Mouse (Mus musculus): Measurements from ENCODE around the gene CN725425. TPM values are rescaled to one million over a fixed set of nuclear protein-coding genes. Genes with fewer than 3 reads are reported as not detected.

The CN725425 gene
- total RNA-seq, 2 experiments from 2014 or later: not detected

DNA sequence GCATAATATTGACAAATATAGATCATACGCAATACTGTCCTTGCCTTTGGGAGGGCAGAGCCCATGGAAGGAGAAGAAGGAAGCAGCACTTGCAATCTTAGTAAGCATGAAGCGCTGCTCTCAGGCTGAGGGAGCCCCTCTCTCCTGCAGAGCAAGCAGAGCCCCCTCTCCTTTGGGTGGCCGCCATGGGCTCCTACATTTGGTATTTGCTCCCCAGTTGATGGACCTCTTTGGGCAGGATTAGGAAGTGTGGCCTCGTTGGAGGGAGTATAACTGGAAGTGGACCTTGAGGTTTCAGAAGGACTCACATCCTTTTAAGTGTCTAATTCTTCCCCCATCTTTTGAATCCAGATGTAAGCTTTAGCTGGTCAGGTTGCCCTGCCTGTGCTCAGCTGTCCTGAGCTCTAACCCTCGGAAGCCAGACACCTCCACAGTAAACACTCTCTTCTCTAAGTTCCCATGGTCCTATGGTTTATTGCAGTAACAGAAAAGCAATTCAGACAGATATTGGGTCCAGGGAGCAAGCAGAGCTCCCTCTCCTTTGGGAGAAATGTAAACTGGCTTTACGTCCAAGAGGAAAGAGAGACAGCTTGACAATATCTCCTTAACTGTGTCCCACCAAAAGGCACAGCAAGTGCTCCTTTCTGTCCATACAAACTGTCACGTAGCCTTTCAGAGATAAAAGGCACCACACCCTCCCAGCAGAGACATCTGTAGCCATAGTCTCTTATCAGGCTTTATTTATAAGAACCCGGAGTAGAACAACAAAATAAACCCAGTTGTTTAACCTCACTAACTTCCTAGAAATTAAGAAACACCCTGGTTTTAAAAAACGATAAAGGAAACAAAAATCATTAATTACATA, 52.5 kb downstream of the CN725425 start:
- no peak for TF ChIP-seq CTCF (IDR thresholded peaks at IDR 0.05)
- no peak overlapping the region for H3K4me3 ChIP-seq
- no peak overlapping the region for H3K27ac ChIP-seq
- no peak for DNase-seq
- intact Hi-C loops (cut with DNase I): loop anchor here (2.0 kb wide), 1 partner anchor 39 kb away; no protein-coding TSS in a partner anchor

DNA sequence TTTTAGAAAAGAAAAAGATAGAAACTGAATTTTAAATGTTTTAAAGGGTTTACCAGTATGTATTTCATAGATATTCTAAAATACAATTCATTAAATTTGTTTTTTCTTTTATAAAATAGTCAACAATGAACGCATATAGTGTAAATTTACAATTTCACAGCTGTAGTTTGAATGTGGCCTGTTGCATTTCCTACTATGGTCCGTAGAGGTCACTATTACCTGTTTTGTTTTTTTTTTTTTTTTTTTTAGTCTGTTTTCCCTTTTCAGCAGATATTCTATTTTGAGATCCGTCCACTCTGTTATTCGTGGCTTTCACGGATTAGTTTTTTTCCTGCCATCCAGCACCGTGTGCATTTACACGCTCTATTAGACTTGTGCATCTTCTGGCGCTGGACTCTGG, 53.7 kb downstream of the CN725425 start:
- no peak for DNase-seq
- intact Hi-C loops (cut with DNase I): no loop called here
- Histone ChIP-seq H3K4me3 (no peak overlapping the region), H3K27ac (no peak overlapping the region)
- TF ChIP-seq CTCF (IDR thresholded peaks at IDR 0.05): peak; percentile 60

DNA sequence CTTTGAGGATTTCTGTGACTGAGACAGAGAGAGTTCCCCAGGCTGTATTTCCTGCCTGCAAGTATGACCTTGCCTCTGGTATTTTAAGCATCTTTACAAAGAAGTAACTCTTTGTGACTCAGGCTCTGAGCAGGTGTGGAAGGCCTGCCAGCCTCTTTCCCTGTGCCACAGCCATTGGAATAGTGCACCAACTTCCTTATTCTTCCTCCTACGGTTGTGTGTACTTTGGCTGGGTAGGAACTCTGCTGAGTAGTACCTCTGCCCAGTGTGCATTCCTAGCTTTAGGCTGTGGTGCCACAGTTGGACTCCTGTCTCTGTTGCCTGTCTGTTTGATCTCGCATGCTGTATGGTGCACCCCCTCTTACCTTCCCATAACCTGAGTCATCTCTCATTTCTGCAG, 56.0 kb downstream of the CN725425 start:
- no peak for TF ChIP-seq CTCF (IDR thresholded peaks at IDR 0.05)
- no peak for DNase-seq
- intact Hi-C loops (cut with DNase I): no loop called here
- Histone ChIP-seq H3K4me3 (no peak overlapping the region), H3K27ac (no peak overlapping the region)

DNA sequence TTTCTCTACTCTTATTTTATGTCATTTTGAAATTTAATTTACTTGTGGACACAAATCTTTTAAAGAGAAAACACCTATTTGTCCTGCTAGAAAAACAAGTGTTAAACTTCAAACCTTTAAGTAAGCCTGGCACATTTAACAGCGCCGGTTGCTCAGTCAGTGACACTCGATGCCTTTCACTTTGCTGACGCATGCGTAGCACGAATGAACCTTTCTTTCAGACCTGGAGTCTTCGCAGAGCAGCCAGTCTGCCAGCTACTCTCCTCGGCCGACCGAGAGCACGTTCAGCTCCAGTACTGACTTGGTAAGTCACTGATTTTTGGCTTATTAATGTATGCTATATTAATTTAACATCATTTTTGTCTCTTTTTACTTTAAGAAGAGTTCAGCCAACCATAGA, 57.8 kb downstream of the CN725425 start:
- peak overlapping the region; percentile 57 for H3K27ac ChIP-seq
- intact Hi-C loops (cut with DNase I): no loop called here
- TF ChIP-seq CTCF (IDR thresholded peaks at IDR 0.05): no peak
- peak; percentile 75 for DNase-seq
- peak overlapping the region; percentile 36 for H3K4me3 ChIP-seq

DNA sequence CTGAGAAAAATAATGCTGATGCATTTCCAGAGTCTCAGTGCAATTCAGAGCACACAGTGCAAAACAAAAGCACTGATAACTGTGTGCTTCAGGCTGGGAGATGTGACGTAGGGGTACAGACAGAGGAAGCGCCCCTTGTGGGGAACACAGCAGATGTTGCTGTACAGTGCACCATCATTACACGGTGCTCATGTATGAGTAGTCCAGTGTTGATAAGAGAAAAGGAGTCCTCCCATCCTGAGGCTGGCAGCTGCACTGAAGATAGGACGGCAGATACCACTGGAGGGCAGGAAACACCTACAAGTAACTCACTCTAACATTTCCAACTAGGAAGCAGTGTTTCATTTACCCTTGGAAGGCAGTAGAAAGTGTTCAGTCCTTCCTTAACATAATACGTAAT, 61.3 kb downstream of the CN725425 start:
- Histone ChIP-seq H3K27ac (no peak overlapping the region), H3K4me3 (no peak overlapping the region)
- intact Hi-C loops (cut with DNase I): no loop called here
- TF ChIP-seq CTCF (IDR thresholded peaks at IDR 0.05): peak; percentile 37
- no peak for DNase-seq

DNA sequence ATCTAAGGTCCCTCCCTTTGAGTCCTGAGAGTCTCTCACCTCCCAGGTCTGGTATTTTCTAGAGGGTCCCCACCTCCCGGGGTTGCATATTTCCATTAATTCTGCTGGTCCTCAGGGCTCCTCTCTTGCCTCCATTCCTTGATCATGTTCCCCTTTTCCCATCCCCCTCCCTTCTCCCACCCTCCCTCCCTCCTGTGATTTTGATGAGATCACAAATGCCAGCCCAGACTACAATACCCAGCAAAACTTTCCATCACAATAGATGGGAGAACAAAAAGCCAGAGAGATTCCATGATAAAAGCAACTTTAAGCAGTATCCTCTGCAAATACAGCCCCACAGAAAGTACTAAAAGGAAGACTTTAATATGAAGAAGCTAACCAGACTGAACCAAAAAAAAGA, 64.6 kb downstream of the CN725425 start:
- no peak for DNase-seq
- Histone ChIP-seq H3K27ac (no peak overlapping the region), H3K4me3 (no peak overlapping the region)
- TF ChIP-seq CTCF (IDR thresholded peaks at IDR 0.05): no peak
- intact Hi-C loops (cut with DNase I): no loop called here

DNA sequence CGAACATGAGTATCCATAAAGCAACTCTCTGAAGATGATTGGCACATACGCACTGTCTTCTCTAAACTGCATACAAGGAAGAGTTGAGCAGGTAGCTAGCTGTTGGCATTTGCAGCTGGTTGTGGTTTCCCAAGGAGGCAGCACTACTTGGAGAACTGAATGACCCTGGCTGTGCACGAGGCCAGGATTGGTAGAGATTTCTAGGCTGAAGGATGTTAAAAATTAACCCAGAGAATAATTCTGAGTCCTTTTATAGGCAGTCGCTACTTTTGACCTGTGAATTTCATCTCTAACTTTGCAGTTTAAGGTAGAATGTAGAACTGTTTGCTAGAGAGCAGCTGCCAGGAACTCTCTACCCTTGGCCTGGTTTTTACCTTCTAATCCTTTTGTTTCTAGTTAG, 69.2 kb downstream of the CN725425 start:
- no peak overlapping the region for H3K4me3 ChIP-seq
- DNase-seq: no peak
- intact Hi-C loops (cut with DNase I): no loop called here
- no peak overlapping the region for H3K27ac ChIP-seq
- TF ChIP-seq CTCF (IDR thresholded peaks at IDR 0.05): no peak

DNA sequence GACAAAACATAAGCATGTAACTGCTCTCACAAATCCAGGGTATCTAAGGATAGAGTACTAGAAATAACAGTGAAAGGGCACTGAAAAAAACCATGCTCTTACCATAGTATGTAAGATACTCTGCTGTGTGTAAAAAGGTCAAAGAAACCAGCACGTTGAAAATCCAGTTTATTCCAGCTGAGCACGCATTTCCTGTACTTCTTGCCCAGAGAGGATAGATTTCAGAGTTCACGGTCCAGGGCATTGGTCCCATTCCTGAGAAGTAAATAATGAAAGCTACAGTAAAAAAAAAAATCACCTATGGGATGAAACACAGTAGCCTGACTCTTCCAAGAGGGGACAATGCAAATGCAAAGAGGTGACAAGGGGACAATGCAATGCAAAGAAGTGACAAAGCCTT, 76.7 kb downstream of the CN725425 start:
- no peak overlapping the region for H3K4me3 ChIP-seq
- TF ChIP-seq CTCF (IDR thresholded peaks at IDR 0.05): no peak
- H3K27ac ChIP-seq: no peak overlapping the region
- intact Hi-C loops (cut with DNase I): no loop called here
- no peak for DNase-seq

DNA sequence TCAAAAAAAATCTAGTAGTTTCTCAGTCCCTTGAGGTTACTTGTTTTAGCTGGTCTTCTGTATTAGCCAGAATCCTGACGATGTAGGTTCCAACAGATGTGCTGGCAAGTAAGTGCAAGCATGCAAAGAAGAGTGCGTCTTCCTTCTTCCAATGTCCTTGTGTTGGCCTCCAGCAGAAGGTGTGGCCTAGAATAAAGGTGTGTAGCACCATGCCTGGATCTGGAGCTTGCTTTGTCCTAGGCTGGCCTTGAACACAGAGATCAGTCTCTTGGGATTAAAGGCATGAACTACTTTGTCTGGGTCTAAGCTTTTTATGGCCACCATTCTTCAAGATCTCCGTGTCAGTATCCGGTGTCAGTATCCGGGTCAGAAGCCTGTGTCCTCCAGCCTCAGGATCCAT, 80.3 kb downstream of the CN725425 start:
- intact Hi-C loops (cut with DNase I): no loop called here
- no peak overlapping the region for H3K4me3 ChIP-seq
- TF ChIP-seq CTCF (IDR thresholded peaks at IDR 0.05): no peak
- no peak for DNase-seq
- no peak overlapping the region for H3K27ac ChIP-seq

DNA sequence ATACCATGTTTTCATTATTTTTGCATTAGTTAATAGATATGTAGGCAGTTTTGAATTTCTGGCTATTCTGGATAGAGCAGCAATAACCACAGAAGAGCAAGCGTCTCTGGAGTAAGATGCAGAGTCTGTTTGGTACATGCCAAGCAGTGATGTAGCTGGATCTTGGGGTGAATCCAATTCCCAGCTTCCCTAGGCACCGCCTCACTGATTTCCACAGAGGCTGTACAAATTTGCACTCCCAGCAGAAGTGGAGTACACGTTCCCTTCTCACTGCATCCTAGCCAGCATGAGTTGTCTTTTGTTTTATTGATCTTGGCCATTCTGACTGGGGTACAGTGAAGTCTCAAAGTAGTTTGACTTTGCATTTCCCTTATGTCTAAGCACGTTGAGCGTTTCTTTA, 82.2 kb downstream of the CN725425 start:
- TF ChIP-seq CTCF (IDR thresholded peaks at IDR 0.05): no peak
- H3K27ac ChIP-seq: no peak overlapping the region
- intact Hi-C loops (cut with DNase I): no loop called here
- no peak overlapping the region for H3K4me3 ChIP-seq
- peak; percentile 46 for DNase-seq

DNA sequence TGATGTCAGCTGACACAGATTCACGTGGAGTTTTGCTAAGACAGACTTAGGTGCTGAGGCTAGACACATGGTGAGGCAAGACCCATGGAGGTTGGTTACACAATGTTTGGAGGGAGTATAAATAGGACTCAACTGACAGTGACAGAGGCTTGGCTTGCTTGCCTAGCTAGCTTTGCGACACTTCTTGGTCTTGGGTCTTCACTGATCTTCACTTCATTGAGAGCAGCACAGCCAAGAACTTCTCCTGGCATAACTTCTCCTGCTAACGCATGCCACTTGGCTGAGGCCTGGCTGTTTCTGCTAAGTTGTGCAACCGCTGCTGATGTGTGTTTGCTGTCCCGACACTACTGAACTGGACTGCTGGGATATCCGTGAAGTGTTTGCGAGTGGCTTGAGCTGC, 83.5 kb downstream of the CN725425 start:
- Histone ChIP-seq H3K4me3 (no peak overlapping the region), H3K27ac (peak overlapping the region; percentile 83)
- intact Hi-C loops (cut with DNase I): no loop called here
- no peak for TF ChIP-seq CTCF (IDR thresholded peaks at IDR 0.05)
- DNase-seq: peak; percentile 84

DNA sequence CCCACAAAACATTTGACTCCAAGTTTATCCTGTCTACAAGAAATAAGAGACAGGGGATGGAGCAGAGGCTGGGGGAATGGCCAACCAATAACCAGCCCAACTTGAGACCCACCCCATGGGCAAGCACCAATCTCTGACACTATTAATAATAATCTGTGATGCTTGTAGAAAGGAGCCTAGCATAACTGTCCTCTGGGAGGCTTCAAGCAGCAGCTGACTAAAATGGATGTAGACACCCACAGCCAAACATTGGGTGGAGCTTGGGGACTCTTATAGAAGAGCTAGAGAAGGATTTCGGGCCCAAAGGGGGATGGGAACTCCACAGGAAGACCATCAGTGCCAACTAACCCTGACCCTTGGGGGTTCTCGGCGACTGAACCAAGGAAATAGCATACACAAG, 84.1 kb downstream of the CN725425 start:
- Histone ChIP-seq H3K27ac (peak overlapping the region; percentile 83), H3K4me3 (no peak overlapping the region)
- intact Hi-C loops (cut with DNase I): no loop called here
- no peak for DNase-seq
- no peak for TF ChIP-seq CTCF (IDR thresholded peaks at IDR 0.05)

DNA sequence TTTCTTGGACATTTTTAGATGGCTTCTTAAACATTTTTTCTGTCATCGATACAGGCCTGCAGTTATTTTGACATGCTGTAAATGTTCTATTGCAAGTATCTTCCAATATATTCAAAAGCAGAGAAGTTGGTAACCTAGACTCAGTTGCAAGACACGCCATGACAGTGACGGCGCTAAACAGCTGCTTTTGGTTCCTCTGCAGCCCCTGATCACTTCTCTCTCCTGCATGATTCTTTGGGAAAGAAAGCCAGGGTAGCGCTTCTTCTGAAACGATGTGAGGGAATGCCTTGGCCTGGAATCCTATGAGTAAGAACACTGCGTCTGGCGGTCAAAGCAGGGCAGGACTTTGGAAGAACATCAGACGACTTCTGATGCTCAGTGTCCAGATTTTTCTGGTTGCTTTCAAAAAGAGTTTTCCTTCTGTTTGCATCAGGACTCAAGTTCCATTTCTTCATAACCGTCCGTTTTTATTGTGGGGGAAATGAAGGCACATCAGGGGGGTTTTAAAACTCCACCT, 100.1 kb downstream of the CN725425 start:
- intact Hi-C loops (cut with DNase I): no loop called here
- peak overlapping the region; percentile 46 for H3K27ac ChIP-seq
- peak overlapping the region; percentile 9; the same call in 1 of the 2 replicates for H3K4me3 ChIP-seq
- DNase-seq: peak; percentile 51
- no peak for TF ChIP-seq CTCF (IDR thresholded peaks at IDR 0.05)

DNA sequence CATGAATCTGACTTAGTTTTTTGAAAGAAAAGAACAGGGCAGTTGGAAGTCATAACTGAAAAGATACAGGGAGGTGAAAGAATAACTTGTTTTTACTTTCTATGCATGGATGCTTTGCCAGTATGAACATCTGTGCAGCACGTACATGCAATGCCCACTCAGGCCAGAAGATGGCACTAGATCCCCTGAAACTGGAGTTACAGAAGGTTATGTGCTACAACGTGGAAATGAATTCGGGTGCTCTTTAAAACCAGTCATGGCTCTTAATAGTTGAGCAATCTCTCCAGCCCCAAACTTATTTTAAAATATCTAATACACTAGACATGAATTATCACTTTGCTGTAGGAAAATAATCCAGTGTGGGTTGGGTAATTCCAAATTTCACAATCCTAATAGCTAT, 102.1 kb downstream of the CN725425 start:
- Histone ChIP-seq H3K4me3 (no peak overlapping the region), H3K27ac (peak overlapping the region; percentile 20; the same call in 1 of the 2 replicates)
- TF ChIP-seq CTCF (IDR thresholded peaks at IDR 0.05): no peak; the same call in 1 of the 2 replicates
- intact Hi-C loops (cut with DNase I): loop anchor here (5.0 to 10.0 kb wide), 5 partner anchors 137 to 453 kb away; partner anchors contain the start of gene Slc2a13
- DNase-seq: peak; percentile 91
